Mouse (Mus musculus) liver, adult (tissue): ENCODE measurements around the gene Zfp605.
"Not testable (repeated sequence)": the region's sequence is repeated elsewhere in the genome, so short reads cannot be mapped to it uniquely, and the experiment has no call there.

Source experiments
- GATA4 ChIP-seq: IDR thresholded peaks from 2 replicates; pipeline ENCODE4 v1.6.1; 2014; ENCODE audit warnings: mild to moderate bottlenecking, low read length; ENCODE audit not compliant: insufficient replicate concordance

Gene Zfp605

GRCm38 (mm10) chr5:110109991-110110441, at the start of gene Zfp605:
Gene Zfp605 (plus strand): TSS chr5:110110092.
- TF ChIP-seq GATA4 = no peak

GRCm38 (mm10) chr5:110072413-110072812, 37.5 kb upstream of the Zfp605 start, which contains the start of gene Gm17655:
Gene Gm17655 (minus strand): TSS chr5:110072513.
- TF ChIP-seq GATA4 = not testable (repeated sequence)

GRCm38 (mm10) chr5:110082961-110083360, 26.9 kb upstream of the Zfp605 start:
- TF ChIP-seq GATA4 = no peak

DNA sequence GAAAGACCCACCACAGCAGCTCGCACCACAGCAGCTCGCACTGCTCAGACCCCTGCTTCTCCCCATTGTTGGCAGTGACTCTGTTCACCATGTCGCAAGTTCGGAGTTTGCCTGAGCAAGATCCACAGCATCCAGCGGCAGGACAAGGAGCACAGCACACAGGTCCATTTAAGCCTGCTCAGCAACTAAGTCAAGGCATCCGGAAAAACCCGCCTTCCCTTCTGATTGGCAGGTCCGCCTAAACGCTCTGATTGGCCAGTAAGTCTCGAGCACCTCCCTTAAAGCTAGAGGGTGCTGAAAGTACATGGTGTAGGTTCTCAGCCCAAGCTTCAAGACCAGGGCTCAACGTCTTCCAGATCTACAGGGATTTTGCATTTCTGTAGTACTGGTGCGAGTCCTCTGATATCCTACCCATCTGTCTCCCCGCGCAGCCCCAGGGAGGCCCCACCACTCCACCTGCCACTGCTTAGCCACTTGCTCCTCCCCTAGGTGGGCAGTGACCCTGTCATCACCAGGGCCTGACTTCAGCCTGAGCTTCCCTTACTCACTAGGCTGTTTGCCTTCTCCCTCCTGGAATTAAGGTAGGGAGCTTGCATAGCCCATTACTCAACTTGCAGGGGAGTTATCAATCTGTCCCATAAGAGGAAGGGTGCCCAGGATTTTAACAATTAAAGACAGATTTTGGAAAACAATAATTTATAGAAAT, 23.6 kb upstream of the Zfp605 start:
- TF ChIP-seq GATA4 = no peak

- TF ChIP-seq GATA4 = no peak
Measured at GRCm38 (mm10) chr5:110091546-110091945, 18.3 kb upstream of the Zfp605 start.

GRCm38 (mm10) chr5:110094030-110094846, 15.7 kb upstream of the Zfp605 start, which contains the start of gene Gm35315:
Gene Gm35315 (minus strand): TSS chr5:110094420.
- peak; percentile 76; the same call in 1 of the 2 replicates for TF ChIP-seq GATA4

DNA sequence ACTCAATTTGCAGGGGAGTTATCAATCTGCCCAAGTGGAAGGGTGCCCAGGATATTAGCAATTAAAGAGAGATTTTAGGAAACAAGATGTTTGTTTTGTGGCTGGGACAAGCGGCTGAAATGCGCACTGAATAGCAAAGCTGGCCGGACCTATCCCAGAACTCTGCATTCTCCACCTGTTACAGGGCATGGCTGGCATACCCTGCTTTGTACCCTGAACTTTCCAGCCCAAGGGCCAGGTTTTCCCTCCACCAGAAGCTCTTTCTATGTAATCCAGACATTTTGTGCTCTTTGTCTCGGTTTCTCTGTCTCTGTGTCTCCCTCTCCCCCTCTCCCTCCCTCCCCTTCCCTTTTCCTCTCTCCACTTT, 15.1 kb upstream of the Zfp605 start:
- TF ChIP-seq GATA4 = no peak

- TF ChIP-seq GATA4 = no peak
Measured at GRCm38 (mm10) chr5:110098991-110099477, 10.9 kb upstream of the Zfp605 start.

GRCm38 (mm10) chr5:110099656-110100580, 10.0 kb upstream of the Zfp605 start, which contains the start of gene Plcxd1:
Gene Plcxd1 (plus strand): TSS chr5:110099969.
- no peak for TF ChIP-seq GATA4

- TF ChIP-seq GATA4 = no peak
Measured at GRCm38 (mm10) chr5:110100921-110101631, 8.8 kb upstream of the Zfp605 start.

DNA sequence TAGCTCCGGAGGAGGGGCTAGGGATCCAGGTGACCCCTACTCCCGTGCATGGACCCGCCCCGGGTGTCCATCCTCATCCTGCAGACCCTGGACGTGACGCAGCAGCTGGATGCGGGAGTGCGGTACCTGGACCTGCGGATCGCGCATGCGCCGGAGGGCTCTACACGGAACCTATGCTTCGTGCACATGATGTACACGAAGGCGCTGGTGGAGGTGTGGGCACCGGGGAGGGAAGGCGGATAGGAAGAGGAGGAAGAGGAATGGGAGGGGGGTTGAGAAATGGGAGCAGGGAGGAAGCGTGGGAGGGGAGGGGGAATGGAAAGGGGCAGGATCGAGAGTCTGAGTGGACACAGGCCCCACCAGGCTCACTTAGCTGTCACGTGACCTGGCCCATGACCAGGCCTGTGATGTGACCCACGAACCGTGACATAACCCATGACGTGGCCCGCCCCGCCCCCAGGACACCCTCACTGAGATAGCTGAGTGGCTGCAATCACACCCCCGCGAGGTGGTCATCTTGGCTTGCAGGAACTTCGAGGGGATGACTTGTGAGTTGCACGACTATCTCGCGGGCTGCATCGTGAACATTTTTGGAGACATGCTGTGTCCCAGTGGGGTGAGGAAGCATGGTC, 8.1 kb upstream of the Zfp605 start:
- no peak for TF ChIP-seq GATA4

GRCm38 (mm10) chr5:110102429-110102828, 7.5 kb upstream of the Zfp605 start:
- no peak for TF ChIP-seq GATA4

- no peak for TF ChIP-seq GATA4
Measured at GRCm38 (mm10) chr5:110102853-110103625, 6.9 kb upstream of the Zfp605 start.
